Mouse (Mus musculus) cerebellum, postnatal 4 days (tissue): ENCODE results near the gene Anxa2.

Experiments
- DNase-seq, 2 experiments: peaks; one replicate each; pipeline ENCODE4 v3.0.0; 2022; ENCODE audit warnings: low spot score in 2 of 2, mixed read lengths in 1 of 2

Anxa2 gene

GRCm38 (mm10) chr9:69453066-69453900 lies at the start of gene Anxa2:
TSS of gene Anxa2 (plus strand) at chr9:69453620.
- peak in 1 of 2 experiments; percentile 32 for DNase-seq

- no peak for DNase-seq
These were observed 48.7 kb upstream of the Anxa2 start for GRCm38 (mm10) chr9:69404671-69405070.

- DNase-seq: no peak
These were observed 33.9 kb upstream of the Anxa2 start for GRCm38 (mm10) chr9:69419476-69419875.

- no peak for DNase-seq
These were observed 22.9 kb upstream of the Anxa2 start for GRCm38 (mm10) chr9:69430531-69430930.

GRCm38 (mm10) chr9:69431863-69432555 lies 21.4 kb upstream of the Anxa2 start:
- no peak for DNase-seq

GRCm38 (mm10) chr9:69435194-69435593 lies 18.2 kb upstream of the Anxa2 start:
- no peak for DNase-seq

GRCm38 (mm10) chr9:69435662-69436061 lies 17.8 kb upstream of the Anxa2 start:
- no peak for DNase-seq

- DNase-seq: no peak
These were observed 13.5 kb upstream of the Anxa2 start for GRCm38 (mm10) chr9:69439805-69440357.

GRCm38 (mm10) chr9:69442471-69443038 lies 10.9 kb upstream of the Anxa2 start:
- DNase-seq: no peak

GRCm38 (mm10) chr9:69443203-69443602 lies 10.2 kb upstream of the Anxa2 start:
- DNase-seq: no peak

GRCm38 (mm10) chr9:69448801-69449200 lies 4.6 kb upstream of the Anxa2 start:
- DNase-seq: no peak

GRCm38 (mm10) chr9:69450636-69451035 lies 2.8 kb upstream of the Anxa2 start:
- DNase-seq: no peak

- no peak for DNase-seq
These were observed 1.3 kb upstream of the Anxa2 start for GRCm38 (mm10) chr9:69451886-69452810.

- no peak for DNase-seq
These were observed 664 bp downstream of the Anxa2 start for GRCm38 (mm10) chr9:69453901-69454666.

GRCm38 (mm10) chr9:69454691-69455090 lies 1.3 kb downstream of the Anxa2 start:
- no peak for DNase-seq

- DNase-seq: no peak
These were observed 2.0 kb downstream of the Anxa2 start for GRCm38 (mm10) chr9:69455391-69455790.

- no peak for DNase-seq
These were observed 3.1 kb downstream of the Anxa2 start for GRCm38 (mm10) chr9:69456406-69457075.

- DNase-seq: no peak
These were observed 3.7 kb downstream of the Anxa2 start for GRCm38 (mm10) chr9:69457143-69457542.

GRCm38 (mm10) chr9:69457747-69458625 lies 4.6 kb downstream of the Anxa2 start:
- DNase-seq: no peak
